Mouse (Mus musculus): Measurements from ENCODE around the gene Gm6040. TPM values are rescaled to one million over a fixed set of nuclear protein-coding genes. Genes with fewer than 3 reads are reported as not detected.

Gm6040 gene
- not detected for total RNA-seq (2021)
- long read RNA-seq, experiment 1 = 0 reads
- long read RNA-seq, experiment 2 = 0 reads

- no peak for TF ChIP-seq CTCF (conservative IDR thresholded peaks at IDR 0.05)
- Histone ChIP-seq H3K27ac (no peak within 1 kb of the TSS), H3K4me3 (no peak within 1 kb of the TSS)
- no peak for DNase-seq (ENCODE audit: low spot score in 2 of 2)
Observed at GRCm38 (mm10) chr8:20921971-20922370, at the start of gene Gm6040. Gm6040 (minus strand) TSS chr8:20922071.

GRCm38 (mm10) chr8:20964531-20964930 lies 42.7 kb upstream of the Gm6040 start:
- Histone ChIP-seq H3K27ac (no peak overlapping the region), H3K4me3 (no peak overlapping the region)
- no peak for TF ChIP-seq CTCF (conservative IDR thresholded peaks at IDR 0.05)
- no peak for DNase-seq (ENCODE audit: low spot score in 2 of 2)

- no peak for TF ChIP-seq CTCF (conservative IDR thresholded peaks at IDR 0.05)
- DNase-seq (ENCODE audit: low spot score in 2 of 2) = no peak
- Histone ChIP-seq H3K27ac (no peak within 1 kb of the TSS), H3K4me3 (no peak within 1 kb of the TSS)
Observed at GRCm38 (mm10) chr8:20944610-20945009, 22.7 kb upstream of the Gm6040 start, which contains the start of gene AY761185. AY761185 (minus strand) TSS chr8:20944710.

- TF ChIP-seq CTCF (conservative IDR thresholded peaks at IDR 0.05) = no peak
- H3K4me3 ChIP-seq = no peak overlapping the region
- H3K27ac ChIP-seq = no peak overlapping the region
- DNase-seq (ENCODE audit: low spot score in 2 of 2) = no peak
Observed at GRCm38 (mm10) chr8:20912288-20912687, 9.6 kb downstream of the Gm6040 start.

GRCm38 (mm10) chr8:20908256-20908655 lies 13.6 kb downstream of the Gm6040 start:
- H3K4me3 ChIP-seq = no peak overlapping the region
- H3K27ac ChIP-seq = no peak overlapping the region
- DNase-seq (ENCODE audit: low spot score in 2 of 2) = no peak
- no peak for TF ChIP-seq CTCF (conservative IDR thresholded peaks at IDR 0.05)

GRCm38 (mm10) chr8:20907119-20907518 lies 14.8 kb downstream of the Gm6040 start:
- Histone ChIP-seq H3K4me3 (no peak overlapping the region), H3K27ac (no peak overlapping the region)
- TF ChIP-seq CTCF (conservative IDR thresholded peaks at IDR 0.05) = no peak
- DNase-seq (ENCODE audit: low spot score in 2 of 2) = no peak

- no peak within 1 kb of the TSS for H3K4me3 ChIP-seq
- no peak for DNase-seq (ENCODE audit: low spot score in 2 of 2)
- no peak within 1 kb of the TSS for H3K27ac ChIP-seq
- no peak for TF ChIP-seq CTCF (conservative IDR thresholded peaks at IDR 0.05)
Observed at GRCm38 (mm10) chr8:20902527-20902926, 19.3 kb downstream of the Gm6040 start, which contains the start of gene Gm15056. Gm15056 (minus strand) TSS chr8:20902627.

GRCm38 (mm10) chr8:20892369-20892768 lies 29.5 kb downstream of the Gm6040 start, which contains the start of gene Defb33:
Defb33 (plus strand) TSS chr8:20892669.
- no peak for DNase-seq (ENCODE audit: low spot score in 2 of 2)
- no peak within 1 kb of the TSS for H3K4me3 ChIP-seq
- H3K27ac ChIP-seq = no peak within 1 kb of the TSS
- TF ChIP-seq CTCF (conservative IDR thresholded peaks at IDR 0.05) = no peak

GRCm38 (mm10) chr8:20874608-20875007 lies 47.3 kb downstream of the Gm6040 start:
- no peak for DNase-seq (ENCODE audit: low spot score in 2 of 2)
- Histone ChIP-seq H3K4me3 (no peak overlapping the region), H3K27ac (no peak overlapping the region)
- TF ChIP-seq CTCF (conservative IDR thresholded peaks at IDR 0.05) = no peak

Other genes starting within 250 kb of the Gm6040 start
- not detected for gene Defb33, start 29.4 kb downstream of the Gm6040 start, total RNA-seq (2021)
- not detected for gene Gm15056, start 19.4 kb downstream of the Gm6040 start, total RNA-seq (2021)
- gene AY761185, start 22.6 kb upstream of the Gm6040 start, total RNA-seq (2021) = not detected
- gene Defa21, start 103.5 kb upstream of the Gm6040 start, total RNA-seq (2021) = not detected
- gene Defa23, start 133.0 kb upstream of the Gm6040 start, total RNA-seq (2021) = not detected
- not detected for gene Defa35, start 143.0 kb upstream of the Gm6040 start, total RNA-seq (2021)
- not detected for gene Defa25, start 162.4 kb upstream of the Gm6040 start, total RNA-seq (2021)
- gene Gm14851, start 174.0 kb upstream of the Gm6040 start, total RNA-seq (2021) = not detected
- gene Defa30, start 212.6 kb upstream of the Gm6040 start, total RNA-seq (2021) = not detected
- not detected for gene Defa22, start 240.2 kb upstream of the Gm6040 start, total RNA-seq (2021)